Mouse (Mus musculus) thymus, adult 2 months (tissue): Measurements from ENCODE around the gene Gm7694.

Experiments used
- CTCF ChIP-seq: fragments of 200-500 bp; IDR thresholded peaks from 2 replicates; pipeline ENCODE4 v1.5.1; 2012; ENCODE audit warnings: mild to moderate bottlenecking, control low read depth, low read length, moderate library complexity, borderline replicate concordance; ENCODE audit not compliant: control insufficient read depth, poor library complexity, insufficient read depth; ENCODE audit errors: extremely low read depth
- POLR2A ChIP-seq: fragments of 200-500 bp; IDR thresholded peaks from 2 replicates; pipeline ENCODE4 v1.6.1; 2012; ENCODE audit warnings: mild to moderate bottlenecking, low read length, control low read depth, moderate library complexity; ENCODE audit not compliant: control insufficient read depth, poor library complexity, insufficient read depth; ENCODE audit errors: extremely low read depth

GRCm38 (mm10) chr1:170311431-170311830 lies 5.3 kb upstream of the Gm7694 start:
- no peak for TF ChIP-seq POLR2A
- TF ChIP-seq CTCF = no peak
